Comparison of ENCODE assay signal across 24 mouse cellular contexts in the genomic region with DNA sequence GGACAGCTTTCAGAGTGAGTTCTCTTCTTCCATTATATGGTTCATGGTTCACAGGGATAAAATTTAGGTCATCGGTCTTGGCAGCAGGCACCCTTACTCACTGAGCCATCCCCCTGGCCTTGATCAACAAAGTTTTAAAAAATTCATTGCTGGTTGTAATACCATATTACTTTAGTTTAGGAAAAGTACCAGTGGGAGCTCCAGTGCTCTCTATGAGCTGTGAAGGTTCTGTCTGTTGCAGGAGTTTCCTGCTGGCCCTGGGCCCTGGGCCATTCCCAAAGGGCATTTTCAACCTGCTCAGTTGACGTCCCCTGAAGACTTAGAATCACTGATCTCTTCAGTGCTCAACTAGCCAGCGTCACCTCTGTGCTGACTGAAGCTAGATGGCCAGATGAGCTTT. TPM values are rescaled to one million over a fixed set of nuclear protein-coding genes. Genes with fewer than 3 reads are reported as not detected.
DNase-seq lines count a peak whose midpoint lies in the region; ATAC-seq lines count a peak whose summit lies in the region.
"Had no signal": no experiment of that assay in that cellular context is flagged by ENCODE, and none has a peak within 500 bp of the region (broad histone marks: within the 10 kb centered on the region; RNA-seq: fewer than 3 reads in every experiment).

No protein-coding gene starts in this region.

- ATAC-seq in heart, embryonic 12.5 days (ENCODE audit: insufficient number of reproducible peaks, low FRiP score): no peak
- ATAC-seq: CD4-positive, CD25-positive, alpha-beta regulatory T cell, adult 4 months; forebrain, embryonic 15.5 days; intestine, postnatal 0 days had no signal

- WGBS in heart, embryonic 12.5 days: 84% methylated on average over 3 of the region's 3 CpGs

- H3K9ac ChIP-seq in heart, embryonic 12.5 days: no peak overlapping the region
- H3K9ac ChIP-seq: embryonic facial prominence, embryonic 13.5 days; forebrain, embryonic 12.5 days; forebrain, embryonic 15.5 days; hindbrain, embryonic 12.5 days; hindbrain, embryonic 15.5 days had no signal

- H3K27ac ChIP-seq in heart, embryonic 12.5 days (ENCODE audit: poor library complexity, severe bottlenecking): no peak overlapping the region
- H3K27ac ChIP-seq: embryonic facial prominence, embryonic 10.5 days; embryonic facial prominence, embryonic 13.5 days; forebrain, embryonic 12.5 days; forebrain, embryonic 15.5 days; heart, adult 2 months; heart, embryonic 10.5 days; hindbrain, embryonic 12.5 days; hindbrain, embryonic 15.5 days had no signal

- no peaks in the 10 kb centered on the region for H3K4me1 ChIP-seq in heart, embryonic 12.5 days (replicated peaks)
- H3K4me1 ChIP-seq: embryonic facial prominence, embryonic 10.5 days; embryonic facial prominence, embryonic 13.5 days; forebrain, embryonic 12.5 days; forebrain, embryonic 15.5 days; heart, embryonic 10.5 days; hindbrain, embryonic 12.5 days; hindbrain, embryonic 15.5 days had no signal

- peaks cover 67% of the 10 kb centered on the region for H3K36me3 ChIP-seq in heart, embryonic 12.5 days

- no peak overlapping the region for H3K4me3 ChIP-seq in heart, embryonic 12.5 days
- H3K4me3 ChIP-seq: embryonic facial prominence, embryonic 10.5 days; embryonic facial prominence, embryonic 13.5 days; erythroblast, embryonic 14.5 days; forebrain, embryonic 12.5 days; forebrain, embryonic 15.5 days; heart, adult 2 months; heart, embryonic 10.5 days; hindbrain, embryonic 12.5 days; hindbrain, embryonic 15.5 days had no signal

- no peaks in the 10 kb centered on the region for H3K9me3 ChIP-seq in heart, embryonic 12.5 days (replicated peaks)
- H3K9me3 ChIP-seq: embryonic facial prominence, embryonic 10.5 days; embryonic facial prominence, embryonic 13.5 days; forebrain, embryonic 12.5 days; forebrain, embryonic 15.5 days; heart, embryonic 10.5 days; hindbrain, embryonic 12.5 days; hindbrain, embryonic 15.5 days had no signal

- no peak overlapping the region for H3K4me2 ChIP-seq in heart, embryonic 12.5 days
- H3K4me2 ChIP-seq: embryonic facial prominence, embryonic 13.5 days; forebrain, embryonic 12.5 days; forebrain, embryonic 15.5 days; hindbrain, embryonic 12.5 days; hindbrain, embryonic 15.5 days had no signal

- peak; percentile 22 for DNase-seq in adipocyte (ENCODE audit: low spot score)
- DNase-seq in adrenal gland, adult 2 months: peak; percentile 82
- peak; percentile 62 for DNase-seq in adrenal gland, postnatal 14 days
- DNase-seq in right cerebral cortex, postnatal 14 days: no peak
- no peak for DNase-seq in frontal cortex, postnatal 14 days (ENCODE audit: low spot score in 2 of 2)
- DNase-seq: cerebellum, adult 11 months; cerebellum, adult 2 months; cerebellum, postnatal 10 days; cerebellum, postnatal 36 days; embryo, embryonic 11 days; gastrocnemius, postnatal 10 days; gastrocnemius, postnatal 36 days; heart, adult 2 months had no signal

- no peaks in the 10 kb centered on the region for H3K27me3 ChIP-seq in heart, embryonic 12.5 days (replicated peaks)
- H3K27me3 ChIP-seq: embryonic facial prominence, embryonic 13.5 days; forebrain, embryonic 12.5 days; forebrain, embryonic 15.5 days; hindbrain, embryonic 12.5 days; hindbrain, embryonic 15.5 days had no signal

RNA-seq across cellular contexts. Expression of a gene that starts 28.0 kb away (rescaled TPM):
- total RNA-seq in adrenal gland, adult 2 months (2021): 10 to 100 TPM; 24.7 to 25.4 TPM
- polyA plus RNA-seq in adrenal gland, adult 2 months (2012; rRNA removed): 16.3 and 17.1 TPM in 2 replicates
- total RNA-seq in adrenal gland, postnatal 14 days (2021): 20.8 and 23.9 TPM in 2 replicates
- polyA plus RNA-seq in heart, embryonic 12.5 days (2016; fragmentation: Nextera tagmentation; extraction: Ambion mirVana): 12.1 and 12.3 TPM in 2 replicates

RNA-seq across cellular contexts. Expression of a gene that starts 32.5 kb away (rescaled TPM):
- 10 to 100 TPM; 20.9 to 27.0 TPM for total RNA-seq in adrenal gland, adult 2 months (2021)
- 0.66 and 0.81 TPM in 2 replicates for polyA plus RNA-seq in adrenal gland, adult 2 months (2012; rRNA removed)
- 27.0 and 28.3 TPM in 2 replicates for total RNA-seq in adrenal gland, postnatal 14 days (2021)
- 11.5 and 12.0 TPM in 2 replicates for polyA plus RNA-seq in heart, embryonic 12.5 days (2016; fragmentation: Nextera tagmentation; extraction: Ambion mirVana)

RNA-seq across cellular contexts. Expression of a gene that starts 56.1 kb away (rescaled TPM):
- 100 to 1,000 TPM in 1 of 2 experiments, 10 to 100 TPM in 1; 83.4 to 367 TPM for total RNA-seq in adrenal gland, adult 2 months (2021)
- 266 and 407 TPM in 2 replicates for polyA plus RNA-seq in adrenal gland, adult 2 months (2012; rRNA removed)
- 133 and 145 TPM in 2 replicates for total RNA-seq in adrenal gland, postnatal 14 days (2021)
- 38.8 and 40.7 TPM in 2 replicates for polyA plus RNA-seq in heart, embryonic 12.5 days (2016; fragmentation: Nextera tagmentation; extraction: Ambion mirVana)

Comparison
In these comparisons a context has a peak if more than half of its experiments do, and no peak if none do; other contexts are left out.
1. DNase-seq: peak in adipocyte (single experiment), adrenal gland, adult 2 months (single experiment) and adrenal gland, postnatal 14 days (single experiment); none in right cerebral cortex, postnatal 14 days (single experiment) and frontal cortex, postnatal 14 days (0 of 2).